Mouse (Mus musculus) right cerebral cortex, postnatal 36 days (tissue): ENCODE data around the gene Cltrn.

Experiments
- DNase-seq, 2 experiments: peaks; one replicate each; pipeline ENCODE4 v3.0.0; 2022; ENCODE audit warnings: low spot score in 2 of 2, mixed read lengths in 1 of 2

Gene Cltrn

DNA sequence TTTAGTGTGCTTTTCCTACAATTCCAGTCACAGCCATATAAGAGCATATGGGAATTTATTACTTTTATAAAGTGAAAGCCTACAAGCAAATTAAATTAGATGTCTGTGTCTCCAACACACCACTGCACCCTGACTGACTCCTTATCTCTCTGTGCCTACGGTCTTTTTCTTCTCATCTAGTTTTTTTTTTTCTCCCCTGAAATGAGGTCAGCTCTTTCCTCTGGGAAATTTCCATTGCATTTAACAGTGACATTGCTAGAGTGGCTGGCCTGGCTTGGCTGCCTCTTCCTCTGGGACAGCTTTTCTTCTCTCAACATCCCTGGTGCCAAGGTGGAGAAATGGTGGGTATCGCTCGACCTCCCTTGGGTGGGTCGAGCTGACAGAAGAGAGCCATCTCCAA is at the start of gene Cltrn:
Cltrn (plus strand) TSS at position 249 of the 400 bp plus-strand sequence.
- DNase-seq: no peak

DNA sequence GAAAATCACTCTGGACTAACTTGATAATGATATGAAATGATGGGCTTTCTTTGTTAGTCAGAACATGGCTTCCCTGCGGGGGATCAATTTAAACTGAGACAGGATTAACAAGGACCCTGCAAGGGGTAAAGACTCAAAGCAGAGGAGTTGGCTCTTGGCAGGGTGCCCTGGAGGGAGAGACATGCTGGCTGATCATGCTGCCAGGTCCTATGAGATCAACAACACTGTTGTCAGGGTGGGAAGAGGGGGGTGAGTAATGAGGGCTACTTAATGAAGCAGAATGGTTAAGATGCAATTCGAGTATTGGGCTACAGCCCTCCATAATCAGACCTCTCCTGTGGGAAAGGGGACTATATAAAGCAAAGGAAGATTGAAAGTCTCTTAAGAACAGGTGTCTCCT is 49.7 kb upstream of the Cltrn start:
- DNase-seq: no peak

DNA sequence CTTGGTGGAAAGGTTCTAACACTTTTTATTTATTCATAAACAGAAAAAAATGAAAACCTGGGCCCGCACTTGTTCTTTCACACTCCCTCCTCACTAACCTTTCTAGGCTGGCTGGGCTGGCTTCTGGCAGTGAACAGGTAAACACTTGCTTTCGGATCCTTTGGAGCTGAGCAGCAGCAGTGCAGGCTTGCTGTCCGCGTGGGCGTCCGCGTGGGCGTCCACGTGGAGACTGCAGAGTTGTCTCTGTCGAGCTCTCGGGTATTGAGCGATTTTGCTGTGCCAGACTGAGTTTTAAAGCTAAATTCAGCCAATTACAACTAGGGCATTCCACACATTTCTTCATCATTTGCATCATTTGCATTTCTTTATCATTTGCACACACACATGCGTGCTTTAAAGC is 46.6 kb upstream of the Cltrn start:
- peak; percentile 34 to 53 for DNase-seq

DNA sequence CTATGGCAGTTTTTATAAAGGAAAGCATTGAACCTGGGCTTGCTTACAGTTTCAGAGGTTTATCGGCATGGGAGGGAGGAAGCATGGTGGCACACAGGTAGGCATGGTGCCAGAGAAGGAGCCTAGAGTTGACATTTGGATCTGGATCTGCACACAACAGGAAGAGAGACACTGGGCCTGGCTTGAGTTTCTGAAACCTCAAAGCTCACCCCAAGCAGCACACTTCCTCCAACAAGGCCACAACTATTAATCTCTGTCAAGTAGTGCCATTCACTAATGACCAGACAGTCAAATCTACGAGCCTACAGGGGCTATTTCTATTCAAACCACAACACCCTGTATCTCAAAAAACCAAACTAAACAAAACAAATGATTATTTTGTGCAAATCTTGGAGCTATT is 41.9 kb upstream of the Cltrn start:
- DNase-seq: no peak

DNA sequence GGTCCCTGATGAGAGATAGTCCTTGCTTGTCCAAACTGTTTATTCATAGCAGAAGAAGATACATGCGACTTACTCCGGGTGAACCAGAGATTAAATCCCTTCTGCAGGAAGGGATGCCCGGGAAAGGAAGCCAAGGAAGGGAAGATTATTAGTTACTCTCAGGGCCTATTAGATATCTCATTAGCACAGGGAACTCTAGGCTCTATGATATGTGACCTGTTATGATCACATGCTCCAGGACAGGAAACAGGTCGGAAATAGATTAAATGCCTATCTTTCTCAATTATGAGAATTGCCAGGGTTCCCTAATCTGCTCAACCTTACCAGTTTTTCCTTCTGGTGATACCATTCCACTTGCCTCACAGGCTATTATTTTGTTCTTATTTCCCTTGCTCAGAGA is 32.9 kb upstream of the Cltrn start:
- no peak for DNase-seq

DNA sequence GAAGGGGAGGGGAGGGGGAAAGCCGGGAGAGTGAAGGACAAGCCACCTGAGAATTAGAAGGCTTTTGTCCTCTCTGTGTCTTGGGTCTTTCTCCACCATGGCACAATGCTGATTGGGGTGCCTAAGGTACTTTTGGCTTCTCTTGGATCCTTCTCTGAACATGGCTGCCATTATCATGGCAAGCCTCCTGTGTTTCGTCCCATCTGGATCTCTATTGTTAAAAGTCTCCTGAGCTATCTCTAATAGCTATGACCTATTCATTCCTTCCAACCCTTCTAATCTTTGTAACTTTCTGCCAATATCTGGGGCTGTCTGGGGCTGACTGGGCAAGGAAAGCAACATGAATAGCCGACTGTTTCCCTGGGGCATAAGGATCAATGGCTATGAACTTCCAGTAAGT is 30.1 kb upstream of the Cltrn start:
- DNase-seq: no peak

DNA sequence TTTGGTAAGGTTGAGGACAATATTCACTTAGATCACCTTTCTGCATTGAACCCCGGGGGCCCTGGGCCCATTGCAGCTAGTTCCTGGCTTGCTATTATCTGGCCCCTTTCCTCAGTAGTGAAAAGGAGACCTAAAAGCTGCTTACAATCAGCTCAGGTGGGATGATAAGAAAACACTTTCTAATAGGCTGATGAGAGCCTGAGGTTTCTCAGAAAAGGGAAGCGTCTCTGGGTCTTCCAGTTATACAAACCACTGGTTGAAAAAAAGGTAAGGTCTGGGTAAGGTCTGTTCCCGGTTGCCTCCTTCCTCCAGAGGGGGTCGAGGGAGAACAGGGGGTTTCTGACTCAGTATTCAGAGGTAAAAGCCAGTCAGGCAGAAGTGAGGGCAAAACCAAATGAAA is 29.6 kb upstream of the Cltrn start:
- no peak for DNase-seq

DNA sequence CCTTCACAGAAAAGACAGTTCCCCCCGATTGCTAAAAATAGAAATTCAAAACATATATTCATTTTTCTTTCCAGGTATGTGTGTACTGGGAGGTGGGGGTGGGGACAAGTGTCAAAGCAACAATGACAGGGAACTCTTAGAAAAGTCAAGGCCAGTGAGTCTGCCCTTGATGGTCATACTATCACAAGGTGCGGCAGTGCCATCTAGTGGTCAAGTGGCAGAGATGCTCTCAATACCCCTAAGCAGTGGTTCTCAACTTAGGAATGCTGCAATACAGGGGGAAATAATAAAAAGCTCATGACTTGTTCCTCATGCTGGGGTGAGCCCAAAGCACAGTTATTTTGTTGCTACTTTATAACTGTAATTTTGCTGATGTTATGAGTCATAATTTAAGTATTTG is 22.4 kb upstream of the Cltrn start:
- no peak for DNase-seq

DNA sequence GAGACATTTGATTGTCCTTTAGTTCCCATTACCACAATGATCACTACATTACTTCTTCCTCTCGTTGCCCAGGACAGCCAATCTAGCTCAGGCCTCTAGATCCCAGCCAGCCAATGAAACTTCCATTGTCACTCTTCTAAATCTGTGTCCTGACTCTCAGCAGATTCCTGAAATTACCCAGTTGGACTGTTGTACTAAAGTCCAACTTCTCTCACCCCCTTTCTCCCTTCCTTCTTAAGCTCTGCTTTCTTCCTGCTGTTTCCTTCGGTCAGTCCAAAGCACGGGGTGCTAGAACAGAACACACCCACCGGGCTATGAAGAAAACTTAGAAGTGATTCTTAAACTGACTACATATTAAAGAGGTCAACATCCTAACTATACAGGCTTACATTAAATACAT is 19.7 kb upstream of the Cltrn start:
- no peak for DNase-seq

DNA sequence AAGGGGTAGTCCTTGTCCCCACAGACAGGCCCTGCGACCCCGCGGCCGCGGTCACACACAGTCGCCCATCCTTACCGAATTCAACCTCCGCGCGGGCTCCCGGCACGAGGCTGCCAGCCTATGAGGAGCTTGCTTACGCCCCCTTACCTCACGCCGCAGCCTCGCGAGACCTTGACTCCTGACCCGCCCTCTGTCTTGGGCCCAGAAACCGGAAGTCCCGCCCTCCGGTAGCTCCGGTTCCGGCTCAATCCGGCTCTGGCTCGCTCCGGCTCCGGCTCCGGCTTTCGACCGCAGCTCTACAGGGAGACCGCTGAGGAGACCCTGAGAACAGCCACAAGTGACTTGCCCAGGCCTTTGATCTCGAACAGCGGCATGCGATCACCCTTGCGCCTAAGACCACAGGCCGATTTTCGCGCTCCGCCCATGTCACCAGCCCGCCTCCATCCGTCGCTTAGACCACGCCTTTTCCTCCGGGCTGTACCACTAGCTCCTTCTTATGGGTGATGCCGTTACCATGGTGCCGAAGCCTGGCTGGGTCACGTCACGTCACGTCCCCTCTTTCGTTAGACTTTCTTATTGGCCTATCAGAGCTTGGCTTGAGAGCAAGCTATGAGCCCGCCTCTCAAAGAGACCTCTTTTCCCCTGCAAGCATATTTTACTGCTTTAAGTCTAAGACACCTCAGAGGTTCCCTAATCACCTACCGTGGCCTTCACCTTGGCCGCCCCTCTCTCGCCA is 12.4 kb upstream of the Cltrn start, which contains the start of gene Siah1b:
Siah1b (minus strand) TSS at position 454 of the 736 bp plus-strand sequence.
- DNase-seq: peak; percentile 91 to 92

DNA sequence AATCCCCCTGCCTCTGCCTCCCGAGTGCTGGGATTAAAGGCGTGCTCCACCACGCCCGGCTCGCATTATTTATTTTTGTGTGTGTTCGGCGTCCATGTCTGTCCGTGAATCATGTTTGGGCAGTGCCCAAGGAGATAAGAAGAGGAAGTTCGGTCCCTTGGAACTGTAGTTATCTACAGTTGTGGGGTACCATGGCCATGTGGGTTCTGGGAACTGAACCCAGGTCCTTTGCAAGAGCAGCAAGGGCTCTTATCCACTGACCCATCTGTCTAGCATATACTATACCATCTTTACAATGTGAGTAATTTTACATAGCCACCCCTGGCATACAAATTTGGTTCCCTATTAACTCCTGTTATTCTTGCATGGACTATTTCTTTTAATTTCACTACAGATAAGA is 6.6 kb upstream of the Cltrn start:
- DNase-seq: no peak

DNA sequence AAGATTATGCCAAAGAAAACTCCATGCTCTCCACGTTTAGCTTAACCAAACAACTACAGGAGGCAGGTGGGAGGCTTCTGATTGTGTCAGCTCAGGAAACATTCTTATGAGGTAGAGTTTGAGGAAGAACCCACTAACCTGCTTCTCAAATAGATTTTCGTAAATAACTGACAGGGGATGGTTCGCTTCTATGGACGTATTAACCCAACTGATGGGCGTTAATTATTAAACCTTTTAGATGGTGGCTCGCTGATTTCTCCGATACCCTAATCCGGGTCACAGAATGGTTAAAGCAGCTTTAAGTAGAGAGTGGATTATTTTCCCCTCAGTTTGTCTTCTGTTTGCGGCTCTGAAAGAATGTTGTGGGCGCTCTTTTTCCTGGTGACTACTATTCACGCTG is 1.3 kb downstream of the Cltrn start:
- no peak for DNase-seq

DNA sequence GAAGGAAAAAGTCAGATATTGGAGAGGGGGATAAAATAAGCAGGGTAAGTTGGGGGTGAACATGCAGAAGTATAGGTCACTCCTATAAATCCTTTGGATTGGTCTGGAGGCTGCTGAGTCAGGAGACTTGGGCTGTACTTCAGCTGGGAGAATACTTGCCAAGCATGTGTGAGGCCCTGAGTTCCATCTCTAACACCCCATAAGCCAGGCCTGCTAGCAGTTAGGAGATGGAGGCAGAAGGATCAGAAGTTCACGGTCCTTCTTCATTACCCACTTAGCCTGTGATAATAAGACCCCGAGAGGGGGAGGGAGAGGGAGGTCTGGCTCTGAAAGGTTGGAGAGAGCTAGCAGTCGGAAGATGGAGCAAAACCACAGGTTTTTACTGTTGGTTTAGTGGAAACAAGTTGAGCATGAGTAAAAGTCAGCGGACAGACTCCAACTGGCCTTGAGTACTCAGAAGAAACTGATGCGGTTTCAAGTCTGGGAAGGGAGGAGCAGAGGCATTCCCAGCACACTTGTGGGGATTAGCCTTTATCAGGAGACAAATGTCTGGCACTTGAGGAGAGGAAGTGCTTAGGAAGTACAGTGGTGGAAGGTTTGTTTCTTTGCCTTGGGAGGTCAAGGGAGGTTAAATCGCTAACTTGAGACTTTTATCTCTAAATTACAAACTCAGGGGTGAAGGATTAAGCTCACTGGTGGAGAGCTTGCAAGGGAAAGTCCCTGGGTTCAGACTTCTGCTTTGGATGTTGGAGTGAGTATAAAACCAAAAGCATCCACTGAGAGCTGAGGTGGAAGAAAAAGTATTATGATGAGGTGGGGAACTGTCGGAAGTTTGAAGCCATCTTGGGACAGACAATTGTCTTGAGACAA is 3.9 kb downstream of the Cltrn start:
- DNase-seq: no peak

DNA sequence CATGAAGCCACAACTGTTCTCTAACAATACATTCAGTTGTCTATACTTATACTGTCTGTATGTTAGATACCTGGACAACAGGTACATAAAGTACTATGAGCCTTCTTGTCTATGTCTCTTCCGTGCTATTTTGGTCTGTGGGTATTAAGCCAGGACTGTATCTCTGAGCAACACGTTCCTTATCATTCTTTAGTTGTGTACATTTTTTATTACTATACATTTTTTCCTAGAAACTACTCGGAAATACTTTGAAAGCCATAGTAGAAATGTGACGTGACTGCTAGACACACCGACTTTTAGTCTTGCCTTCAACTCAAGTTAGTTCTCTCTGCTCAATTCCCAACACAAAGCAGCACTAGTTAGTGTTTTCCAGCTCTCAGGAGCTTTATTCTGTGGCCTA is 4.8 kb downstream of the Cltrn start:
- no peak for DNase-seq

DNA sequence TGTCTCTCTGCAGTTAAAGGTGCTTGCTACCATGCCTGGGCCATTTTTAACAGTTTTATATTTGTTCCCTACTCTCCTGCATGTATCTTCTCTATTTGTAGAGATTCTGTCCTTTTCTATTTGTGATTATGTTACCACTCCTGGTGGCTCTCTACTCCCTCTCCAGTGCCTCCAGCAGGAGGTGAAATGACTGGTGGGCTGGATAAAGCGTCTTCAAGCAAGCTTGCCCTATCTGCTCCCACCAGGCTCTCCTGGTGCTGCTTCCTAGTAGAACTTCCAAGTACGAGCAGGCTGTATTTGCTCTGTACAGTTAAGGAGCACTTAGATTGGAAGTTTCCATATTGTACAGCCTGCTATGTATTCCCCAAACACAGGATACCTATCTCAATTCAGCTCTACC is 7.2 kb downstream of the Cltrn start:
- DNase-seq: no peak

DNA sequence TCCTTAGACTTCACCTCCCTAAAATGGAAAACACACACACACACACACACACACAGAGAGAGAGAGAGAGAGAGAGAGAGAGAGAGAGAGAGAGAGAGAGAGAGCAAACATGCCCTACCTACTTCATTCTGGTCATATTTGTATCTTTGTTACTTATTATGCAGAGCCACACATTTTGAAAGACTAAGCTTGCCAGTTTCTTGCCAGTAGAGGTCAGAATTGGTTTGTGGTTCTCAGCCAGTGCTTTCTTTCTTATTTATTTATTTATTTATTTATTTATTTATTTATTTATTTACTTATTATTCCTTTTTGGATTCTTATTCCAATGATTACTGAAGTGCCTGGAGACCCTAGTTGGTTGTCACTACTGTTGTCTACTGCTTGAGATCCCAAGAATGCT is 12.9 kb downstream of the Cltrn start:
- no peak for DNase-seq

DNA sequence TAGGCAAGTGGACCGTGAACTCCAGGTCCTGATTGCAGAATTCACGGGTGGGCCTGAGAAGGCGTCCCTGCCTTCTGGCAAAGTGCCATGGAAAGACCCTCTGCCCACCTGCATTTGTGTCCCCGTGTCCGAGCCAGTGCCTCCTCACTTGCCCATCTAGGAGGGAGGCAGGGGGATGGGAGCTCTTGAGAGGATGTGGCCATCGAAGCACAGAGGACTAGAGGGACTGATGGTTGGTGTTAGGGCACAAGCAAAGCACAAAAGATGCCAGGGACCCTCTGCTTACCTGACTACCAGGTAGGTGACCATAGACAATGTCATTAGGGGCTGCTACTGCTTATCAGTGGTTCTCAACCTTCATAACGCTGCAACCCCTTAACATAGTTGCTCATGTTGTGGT is 13.6 kb downstream of the Cltrn start:
- no peak for DNase-seq

DNA sequence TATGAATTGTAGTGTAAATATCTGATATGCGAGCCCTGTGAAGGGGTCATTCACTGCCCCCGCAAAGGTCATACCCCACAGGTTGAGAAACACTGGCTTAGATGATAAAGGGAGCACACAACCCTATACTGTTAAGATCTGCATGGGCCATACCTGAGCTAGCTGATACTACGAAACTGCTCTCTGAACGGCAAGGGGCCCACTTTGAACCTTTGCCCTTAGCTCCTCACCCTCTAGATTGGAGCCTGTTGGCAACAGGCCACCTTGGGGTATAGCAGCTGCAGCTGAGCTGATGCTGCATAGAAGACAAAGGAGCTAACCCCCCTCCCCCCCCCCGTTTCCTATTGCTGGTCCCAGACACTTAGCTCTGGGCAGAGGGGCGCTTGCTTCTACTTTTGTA is 14.0 kb downstream of the Cltrn start:
- no peak for DNase-seq

DNA sequence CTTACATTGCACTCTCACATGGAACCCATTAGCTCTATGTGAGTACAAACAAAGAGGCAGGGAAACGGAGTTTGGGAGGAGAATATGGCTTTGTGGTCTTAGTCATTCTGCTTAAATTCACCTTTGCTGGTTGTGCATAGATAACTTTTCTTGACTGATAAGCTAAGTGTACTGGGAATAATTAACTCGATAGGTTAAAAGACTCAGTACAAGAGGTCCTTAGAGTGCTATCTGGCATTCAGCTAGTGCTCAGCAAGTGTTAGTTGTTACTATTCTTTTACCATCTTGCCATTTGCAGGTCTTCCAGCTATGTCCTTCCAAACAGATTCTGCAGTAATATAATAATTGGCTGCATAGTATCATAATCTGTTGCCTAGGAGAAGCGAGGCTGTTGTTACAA is 22.5 kb downstream of the Cltrn start:
- DNase-seq: no peak

DNA sequence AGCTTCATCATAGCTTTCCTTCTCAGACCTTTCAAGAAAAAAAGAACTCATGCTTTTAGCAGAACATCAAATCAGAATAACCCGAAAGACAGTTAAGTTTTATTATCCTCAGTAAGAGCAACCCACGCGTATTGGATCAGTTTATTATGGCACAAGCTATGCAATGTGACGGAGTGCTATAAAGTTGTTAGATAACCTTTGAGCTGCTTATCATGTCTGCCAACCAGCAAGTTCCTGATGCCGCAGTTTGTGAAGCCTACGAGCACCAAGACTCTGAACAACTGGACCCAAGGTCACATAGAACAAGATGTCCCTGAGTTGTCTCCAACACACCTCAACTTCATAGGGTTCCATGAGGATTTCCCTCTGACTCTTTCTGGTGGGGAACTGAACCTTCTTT is 25.1 kb downstream of the Cltrn start:
- no peak for DNase-seq

DNA sequence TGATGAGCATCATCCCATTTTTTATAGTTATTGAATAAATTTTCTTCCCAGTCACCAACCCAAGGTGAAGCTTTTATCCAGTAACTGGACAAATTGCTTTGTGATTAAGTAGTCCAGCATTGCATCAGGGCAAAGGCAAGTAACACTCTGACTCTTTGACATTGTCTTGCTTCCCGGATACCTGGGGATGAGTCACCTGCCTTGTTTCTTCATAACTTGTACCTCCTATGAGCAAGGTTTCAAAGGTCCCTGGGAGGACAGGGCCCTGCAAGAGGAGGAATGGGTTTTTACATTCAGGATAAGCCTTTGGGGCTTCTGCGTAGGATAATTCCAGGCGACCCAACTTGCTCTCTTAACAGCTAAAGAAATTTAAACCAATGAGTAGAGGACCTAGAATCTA is 35.3 kb downstream of the Cltrn start:
- no peak for DNase-seq

DNA sequence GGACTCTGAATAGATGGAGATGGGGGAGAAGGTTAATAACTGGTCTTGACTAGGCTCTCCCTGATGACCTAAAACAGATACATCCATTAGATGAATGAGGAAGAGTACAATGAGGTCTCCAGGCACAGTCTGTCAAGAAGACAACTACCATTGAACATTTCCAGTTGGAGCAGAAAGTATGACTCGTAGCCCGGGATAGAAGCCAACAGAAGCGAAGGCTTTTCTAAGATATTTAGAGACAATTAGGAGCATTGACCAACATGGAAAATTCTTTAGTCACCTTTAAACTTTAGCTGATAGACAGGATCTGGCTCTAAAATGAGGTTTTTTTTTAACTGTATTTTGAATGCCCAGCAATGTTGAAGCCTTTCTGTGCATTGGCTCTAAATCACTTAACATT is 44.9 kb downstream of the Cltrn start:
- no peak for DNase-seq

DNA sequence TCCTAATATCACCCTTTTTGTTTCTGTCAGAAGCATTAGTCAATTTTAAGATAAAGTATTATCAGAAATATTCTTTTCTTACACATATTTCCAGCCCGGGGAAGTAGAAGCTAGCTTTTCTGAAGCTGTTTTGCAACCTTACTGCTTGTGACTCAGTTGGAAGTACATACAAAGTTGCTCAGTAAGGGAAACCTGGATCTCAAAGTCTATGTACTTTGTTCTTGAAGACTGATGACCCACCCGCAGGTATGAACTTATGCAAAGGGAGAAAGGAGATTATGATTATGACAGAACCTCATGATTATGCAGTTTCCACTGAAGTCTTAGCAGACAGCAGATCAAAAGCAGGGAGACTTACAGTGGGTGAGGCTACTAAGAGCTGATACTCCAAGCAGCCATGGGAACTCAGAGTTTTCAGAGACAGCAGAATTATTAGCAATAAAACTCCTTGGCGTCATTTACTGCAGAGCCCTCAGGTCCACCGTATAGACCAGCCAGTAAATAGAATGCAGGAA is 46.7 kb downstream of the Cltrn start:
- no peak for DNase-seq
